Mouse (Mus musculus): ENCODE measurements at regions not wholly inside any gene's neighbourhood (a gene's known extent, or its start where the extent isn't known, plus 50 kb on each side); places are given as distances from the start of the nearest gene placed in this dataset.

GRCm38 (mm10) chr9:92045472-92045905, 147.2 kb upstream of the Plscr5 start:
- DNase-seq = no peak

GRCm38 (mm10) chr9:92044161-92044560, 148.6 kb upstream of the Plscr5 start:
- DNase-seq = no peak

- DNase-seq = no peak
These were observed 176.2 kb upstream of the Plscr5 start for GRCm38 (mm10) chr9:92016521-92016920.

GRCm38 (mm10) chr9:92015923-92016322, 176.8 kb upstream of the Plscr5 start:
- no peak for DNase-seq

GRCm38 (mm10) chr9:91988240-91988639, 204.5 kb upstream of the Plscr5 start:
- DNase-seq = no peak

GRCm38 (mm10) chr9:91981955-91982621, 210.6 kb upstream of the Plscr5 start:
- no peak for DNase-seq

GRCm38 (mm10) chr9:91981499-91981898, 211.2 kb upstream of the Plscr5 start:
- no peak for DNase-seq

- no peak for DNase-seq
These were observed 228.7 kb upstream of the Plscr5 start for GRCm38 (mm10) chr9:91964051-91964450.

GRCm38 (mm10) chr9:91962726-91963125, 230.0 kb upstream of the Plscr5 start:
- DNase-seq = no peak

- no peak for DNase-seq
These were observed 231.1 kb upstream of the Plscr5 start for GRCm38 (mm10) chr9:91961666-91962065.

GRCm38 (mm10) chr9:91960556-91961325, 232.0 kb upstream of the Plscr5 start:
- DNase-seq = no peak

GRCm38 (mm10) chr9:91959592-91959991, 233.1 kb upstream of the Plscr5 start:
- no peak for DNase-seq

GRCm38 (mm10) chr9:91959076-91959475, 233.7 kb upstream of the Plscr5 start:
- DNase-seq = no peak

- DNase-seq = no peak
These were observed 234.3 kb upstream of the Plscr5 start for GRCm38 (mm10) chr9:91958421-91958820.

GRCm38 (mm10) chr9:91957061-91957460, 235.7 kb upstream of the Plscr5 start:
- no peak for DNase-seq

- no peak for DNase-seq
These were observed 244.0 kb upstream of the Plscr5 start for GRCm38 (mm10) chr9:91948746-91949145.

- DNase-seq = no peak
These were observed 250.7 kb upstream of the Plscr5 start for GRCm38 (mm10) chr9:91942001-91942400.

- DNase-seq = no peak
These were observed 254.0 kb upstream of the Plscr5 start for GRCm38 (mm10) chr9:91938729-91939128.

- DNase-seq = no peak
These were observed 288.7 kb upstream of the Plscr5 start for GRCm38 (mm10) chr9:91904066-91904465.

- no peak for DNase-seq
These were observed 291.8 kb upstream of the Plscr5 start for GRCm38 (mm10) chr9:91900956-91901355.

GRCm38 (mm10) chr9:91876823-91877222, 315.9 kb upstream of the Plscr5 start:
- no peak for DNase-seq

- no peak for DNase-seq
These were observed 361.2 kb upstream of the Plscr5 start for GRCm38 (mm10) chr9:91831556-91831955.

- DNase-seq = no peak
These were observed 368.8 kb upstream of the Plscr5 start for GRCm38 (mm10) chr9:91823733-91824487.

Data from right cerebral cortex, postnatal 14 days (tissue).